Mouse (Mus musculus) right cerebral cortex, postnatal 4 days (tissue): ENCODE data around the gene Mrgprg.

Experiments used
- DNase-seq: peaks from one replicate; pipeline ENCODE4 v3.0.0-alpha.2; 2022

The Mrgprg gene

DNA sequence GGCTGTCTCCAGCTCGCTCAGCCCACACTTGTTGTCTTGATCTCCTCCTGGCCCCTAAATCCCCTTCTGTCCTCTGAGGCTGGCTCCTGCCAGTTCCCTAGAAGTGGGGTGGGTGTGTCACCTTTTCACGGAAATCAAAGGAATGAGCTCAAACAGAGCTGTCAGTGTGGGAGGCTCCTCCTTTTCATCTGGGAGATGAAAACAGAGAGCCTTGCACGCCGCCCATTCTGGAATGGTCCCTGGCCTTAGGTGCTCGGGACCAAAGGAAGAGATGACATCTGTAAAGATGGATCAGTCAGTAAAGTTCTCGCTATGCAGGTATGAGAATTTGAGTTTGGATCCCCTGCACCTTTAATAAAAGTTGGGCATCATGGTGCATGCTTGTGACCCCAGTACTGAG, at the start of gene Mrgprg:
TSS of gene Mrgprg (minus strand) at position 101 of the 400 bp plus-strand sequence.
- DNase-seq: no peak

DNA sequence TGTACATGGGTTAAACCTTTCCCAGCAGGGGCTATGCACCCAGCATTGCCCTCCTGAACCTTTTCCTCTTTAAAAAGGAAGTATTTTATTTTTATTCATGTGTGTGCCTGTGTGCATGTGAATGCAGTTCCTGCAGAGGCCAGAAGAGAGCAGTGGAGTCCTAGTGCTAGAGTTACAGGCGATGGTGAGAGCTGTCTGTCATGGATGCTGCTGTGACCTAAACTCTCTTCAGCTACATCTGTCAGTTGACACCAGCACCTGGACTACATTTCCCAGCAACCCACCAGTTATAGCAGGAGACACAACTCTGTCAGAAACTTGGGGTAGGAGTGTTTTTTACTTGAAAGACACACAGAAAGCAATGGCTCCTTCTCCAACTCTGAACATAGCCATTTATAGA, 42.1 kb upstream of the Mrgprg start:
- DNase-seq: no peak

DNA sequence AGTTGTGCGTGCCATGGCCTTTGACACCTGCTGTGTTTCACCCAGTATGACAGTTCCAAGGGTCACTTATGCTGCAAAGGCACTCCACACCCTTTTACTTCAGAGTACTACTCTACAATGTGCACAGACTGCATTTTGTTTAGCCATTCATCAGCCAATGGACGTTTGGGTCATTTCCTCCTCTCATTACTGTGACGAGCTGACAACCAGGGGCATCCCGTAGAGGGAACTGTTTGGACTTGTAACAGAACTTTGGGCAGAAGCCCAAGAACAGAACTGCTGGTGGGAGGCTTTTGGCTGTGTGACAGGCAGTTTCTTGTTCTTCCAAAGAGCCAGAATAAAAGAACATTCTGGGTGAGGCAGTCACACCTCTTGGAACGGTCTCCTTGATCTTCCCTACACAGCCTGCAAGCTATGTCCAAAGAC, 38.4 kb upstream of the Mrgprg start:
- no peak for DNase-seq

DNA sequence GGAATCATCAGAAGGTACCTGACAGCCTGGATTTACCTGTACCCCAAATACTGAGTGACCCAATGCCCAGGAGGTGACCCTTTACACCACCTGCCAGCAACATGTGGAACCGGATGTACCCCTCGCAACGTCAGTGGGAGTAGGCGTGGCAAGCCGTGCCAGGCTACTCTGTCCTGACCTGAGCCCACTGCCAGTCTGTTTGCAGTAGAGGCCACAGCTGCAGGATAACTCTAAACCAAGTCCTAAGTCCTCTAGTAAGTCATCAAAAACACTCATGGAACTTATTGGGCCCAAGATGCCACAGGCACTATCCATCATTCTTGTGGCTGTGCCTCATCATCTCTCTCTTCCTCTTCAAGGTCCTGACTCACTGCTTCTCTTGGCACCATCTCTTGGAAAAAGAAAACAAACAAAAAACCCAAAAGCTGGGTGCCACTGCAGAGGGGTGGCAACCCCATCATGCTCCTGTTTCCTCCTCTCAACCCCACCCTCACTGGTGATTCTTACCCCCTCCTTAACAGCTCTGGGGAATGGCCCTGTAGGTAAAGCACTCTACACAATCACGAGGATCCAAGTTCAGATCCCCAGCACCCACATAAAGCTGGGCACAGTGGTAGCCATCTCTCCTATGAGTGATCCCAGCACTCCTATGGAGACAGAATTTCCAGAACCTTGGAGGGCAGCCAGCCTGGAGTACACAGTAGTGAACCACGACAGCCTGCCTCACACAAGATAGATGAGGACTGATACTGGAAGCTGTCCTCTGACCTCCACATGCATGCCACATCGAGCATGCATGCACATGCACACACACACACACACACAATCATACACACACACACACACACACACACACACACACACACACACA, 34.6 kb upstream of the Mrgprg start:
- DNase-seq: no peak

DNA sequence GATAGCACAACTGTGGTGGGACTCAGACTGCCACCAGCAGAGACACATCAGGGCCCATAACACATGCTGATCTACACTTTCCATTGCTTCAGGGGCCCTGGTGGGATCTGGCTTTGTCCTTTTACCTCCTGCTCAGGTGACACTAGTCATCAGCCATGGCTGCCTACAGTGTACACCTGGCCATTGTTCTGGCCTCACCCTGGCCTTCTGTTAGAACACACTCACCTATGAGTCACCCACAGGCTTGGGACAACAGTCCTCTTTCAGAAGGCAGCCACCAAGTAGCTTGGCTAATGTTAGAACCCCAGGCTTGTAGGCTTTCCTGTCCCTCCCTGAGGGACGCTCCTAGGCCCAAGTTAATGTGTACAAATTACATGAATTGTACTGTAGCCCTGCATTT, 34.0 kb upstream of the Mrgprg start:
- DNase-seq: no peak

DNA sequence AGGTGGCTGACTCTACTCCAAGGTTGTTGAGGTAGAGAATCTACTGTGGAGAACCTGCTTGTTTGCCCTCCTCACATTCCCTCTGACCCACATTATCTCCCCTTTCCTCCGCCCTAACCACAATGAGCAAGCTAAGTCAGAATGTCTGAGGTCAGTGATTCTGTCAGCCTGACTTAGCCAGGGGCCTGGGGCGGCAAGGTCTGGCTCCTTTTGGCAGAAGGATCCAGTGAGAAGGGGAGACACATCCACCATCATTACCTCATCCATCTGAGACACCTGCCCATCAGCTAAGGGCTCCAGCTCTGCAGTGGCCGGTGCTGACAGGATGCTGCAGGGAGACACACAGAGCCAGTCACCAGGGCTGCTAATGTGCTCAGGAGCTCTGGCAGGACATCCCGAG, 32.0 kb upstream of the Mrgprg start:
- DNase-seq: no peak

DNA sequence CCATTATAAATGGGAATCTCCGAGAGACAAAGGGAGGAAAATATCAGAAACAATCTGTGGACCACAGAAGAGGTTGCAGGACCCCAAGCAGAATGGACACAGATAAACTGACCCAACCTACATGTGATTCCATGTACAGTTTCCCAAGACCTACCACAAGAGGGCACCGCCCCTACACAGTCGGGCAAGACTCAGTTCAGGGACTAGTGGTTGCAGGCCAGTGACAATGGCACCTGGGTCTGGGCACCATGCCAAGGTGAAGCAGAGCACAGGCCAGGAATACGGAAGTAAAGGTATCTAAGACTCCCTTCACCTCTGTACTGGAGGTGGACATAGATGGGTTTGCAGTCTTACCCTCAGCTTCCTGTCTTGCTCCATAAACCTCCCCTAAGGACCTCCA, 26.3 kb upstream of the Mrgprg start:
- no peak for DNase-seq

DNA sequence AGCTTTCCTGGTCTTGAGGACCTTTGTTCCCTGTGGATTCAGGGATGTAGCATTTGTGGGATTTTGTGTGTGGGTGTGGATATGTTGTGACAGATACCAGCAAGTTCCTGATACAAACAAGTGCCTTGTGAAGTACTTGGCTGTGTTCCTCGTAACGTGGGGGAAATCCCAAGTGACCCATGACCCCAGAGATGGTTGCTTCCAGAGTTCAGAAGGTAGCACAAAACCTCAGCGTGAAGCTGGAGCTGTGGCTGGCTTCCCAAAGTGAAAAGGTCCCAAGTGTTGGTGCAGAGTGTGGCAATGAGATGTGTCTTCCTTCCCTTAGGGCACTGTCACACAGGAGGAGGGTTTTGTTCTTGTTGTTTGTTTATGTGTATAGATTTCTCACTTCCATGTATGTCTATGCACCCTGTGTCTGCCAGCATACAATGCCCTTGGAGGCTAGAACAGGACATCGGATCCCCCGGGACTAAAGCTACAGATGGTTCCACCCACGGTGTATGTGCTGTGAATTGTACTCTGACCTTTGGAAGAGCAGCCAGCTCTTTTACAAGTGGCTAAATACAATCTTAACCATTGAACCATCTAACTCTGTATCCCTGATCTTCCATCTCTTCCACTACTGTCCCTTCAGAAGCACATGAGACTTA, 25.7 kb upstream of the Mrgprg start:
- no peak for DNase-seq

DNA sequence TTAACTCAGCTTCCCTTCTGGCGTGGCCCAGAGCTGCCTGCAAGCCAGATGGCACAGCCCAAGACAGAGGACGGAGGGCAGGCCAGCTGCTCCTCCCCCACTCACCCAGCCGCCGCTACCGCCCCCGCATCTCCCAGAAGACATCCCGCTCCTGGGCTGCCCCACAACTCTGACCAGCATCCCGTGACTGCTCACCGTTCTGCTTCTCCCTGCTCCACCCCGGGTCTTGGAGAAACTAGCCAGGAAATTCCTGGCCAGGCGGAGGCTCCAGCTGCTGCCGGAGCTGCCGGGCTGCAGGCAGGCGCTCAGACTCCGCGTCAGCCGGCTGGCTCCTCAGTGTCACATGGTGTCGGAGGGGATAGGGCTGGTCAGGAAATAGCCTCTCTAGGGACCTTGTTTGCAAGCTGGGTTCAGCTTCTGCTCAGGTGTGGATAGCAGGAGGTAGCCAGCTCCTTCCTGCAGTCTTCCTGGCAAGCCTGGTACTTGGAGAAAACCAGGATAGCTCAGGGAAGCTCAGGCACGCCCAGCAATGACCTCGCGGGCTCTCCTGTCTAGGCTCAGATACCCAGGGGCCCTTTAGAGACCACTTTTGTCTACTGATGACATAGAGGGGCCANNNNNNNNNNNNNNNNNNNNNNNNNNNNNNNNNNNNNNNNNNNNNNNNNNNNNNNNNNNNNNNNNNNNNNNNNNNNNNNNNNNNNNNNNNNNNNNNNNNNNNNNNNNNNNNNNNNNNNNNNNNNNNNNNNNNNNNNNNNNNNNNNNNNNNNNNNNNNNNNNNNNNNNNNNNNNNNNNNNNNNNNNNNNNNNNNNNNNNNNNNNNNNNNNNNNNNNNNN, 17.4 kb upstream of the Mrgprg start, which contains the start of gene Mrgpre:
TSS of gene Mrgpre (minus strand) at position 505 of the 834 bp plus-strand sequence.
- peak; percentile 63 for DNase-seq

DNA sequence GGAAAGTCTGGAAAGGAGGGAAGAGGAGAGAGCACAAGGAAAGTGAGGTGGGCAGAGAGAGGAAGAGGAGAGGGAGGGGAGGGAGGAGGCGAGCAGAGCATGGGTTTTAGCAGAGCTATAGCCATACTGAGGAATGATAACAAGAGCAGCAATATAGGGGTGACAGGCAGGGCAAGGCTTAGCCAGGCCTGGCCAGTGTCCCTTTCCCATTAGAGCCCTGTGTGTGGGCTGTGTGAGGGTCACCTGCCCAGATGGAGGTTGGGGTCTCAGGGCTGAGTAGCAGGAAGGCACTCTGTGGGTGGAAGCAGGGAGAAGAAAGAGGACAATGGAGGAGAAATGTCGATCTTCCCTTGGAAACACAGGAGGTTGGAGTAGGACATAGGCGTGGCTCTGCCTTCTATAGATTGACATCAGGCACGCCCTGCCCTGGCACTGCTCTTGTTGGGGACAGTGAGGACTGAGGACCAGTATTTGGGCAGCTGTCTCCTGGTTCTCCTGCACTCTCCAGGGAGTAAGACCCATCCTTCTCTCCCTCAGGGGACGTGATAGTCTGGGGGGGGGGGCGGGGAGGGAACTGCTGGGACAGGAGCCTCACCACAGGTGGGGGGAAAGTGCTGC, 16.7 kb upstream of the Mrgprg start:
- peak; percentile 25 for DNase-seq

DNA sequence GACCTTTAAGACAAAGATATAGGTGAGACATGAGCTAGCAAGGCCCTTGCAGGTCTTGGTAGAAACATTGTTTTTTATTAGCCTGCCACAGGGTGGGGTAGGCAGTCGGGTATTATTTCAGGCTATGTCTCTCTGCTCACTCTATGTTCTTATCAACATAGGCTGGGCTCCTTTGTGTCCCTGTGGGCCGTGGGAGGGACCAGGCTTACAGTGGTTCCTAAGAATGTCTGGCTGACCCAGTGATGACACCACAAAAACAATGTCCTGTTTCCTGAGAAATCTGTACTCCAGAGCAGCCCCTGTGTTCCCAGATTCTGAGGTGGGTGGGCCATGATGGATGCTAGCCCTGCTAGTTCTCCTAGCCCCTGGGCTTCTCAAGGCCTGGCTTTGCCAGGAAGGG, 10.6 kb upstream of the Mrgprg start:
- DNase-seq: no peak

DNA sequence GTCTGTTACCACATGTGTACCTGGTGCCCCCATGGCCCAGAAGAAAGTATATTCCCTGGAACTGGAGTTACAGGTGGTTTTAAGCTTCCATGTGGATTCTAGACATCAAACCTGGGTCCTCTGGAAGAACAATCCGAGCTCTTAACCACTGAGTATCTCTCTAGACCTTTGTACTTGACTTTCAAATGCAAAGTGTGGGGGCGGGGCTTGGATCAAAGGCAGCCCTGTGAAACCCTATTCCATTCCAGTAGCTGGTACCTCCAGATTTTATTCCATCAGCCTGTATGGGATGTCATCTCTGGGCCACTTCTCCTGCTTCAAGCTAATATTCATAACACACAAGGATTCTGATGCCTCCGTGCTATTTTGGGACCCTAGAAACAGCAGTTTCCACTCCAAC, 9.3 kb upstream of the Mrgprg start:
- no peak for DNase-seq

DNA sequence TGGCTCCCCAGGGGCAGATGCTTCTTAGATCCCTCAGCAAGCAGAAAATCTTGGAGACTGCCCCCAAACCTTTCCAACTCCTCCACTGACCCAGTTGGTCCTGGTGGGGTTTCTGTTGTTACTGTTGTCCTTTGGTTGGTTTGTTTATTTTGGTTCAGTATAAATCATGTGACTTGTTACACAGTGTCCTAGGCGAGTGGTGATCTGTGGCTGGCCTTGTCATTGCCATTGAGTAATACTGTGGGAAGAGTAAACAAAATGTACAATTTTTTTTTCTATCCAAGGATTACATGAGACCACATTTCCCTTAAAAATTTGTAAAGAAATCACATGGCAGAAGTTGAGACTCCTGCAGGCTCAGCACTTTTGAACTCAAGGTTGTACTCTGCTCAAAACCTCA, 2.7 kb upstream of the Mrgprg start:
- DNase-seq: no peak

DNA sequence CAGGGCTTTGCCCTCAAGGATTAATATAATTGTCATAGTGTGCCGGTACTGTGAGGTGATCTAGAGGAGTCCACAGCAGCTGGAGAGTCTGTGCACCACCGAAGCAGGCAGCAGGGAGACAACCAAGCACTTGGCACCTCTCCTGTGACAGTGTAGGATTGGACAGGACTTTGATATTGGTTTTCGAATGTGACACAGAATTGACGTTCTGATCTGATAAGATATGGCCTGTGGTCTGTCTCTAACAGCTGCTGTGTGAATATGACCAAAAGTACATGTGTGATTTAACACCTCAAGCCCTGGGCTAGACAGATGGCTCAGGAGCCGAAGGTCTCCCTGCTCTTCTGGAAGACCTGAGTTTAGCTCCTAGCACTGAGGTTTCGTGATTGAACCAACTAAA, 1.5 kb upstream of the Mrgprg start:
- no peak for DNase-seq

DNA sequence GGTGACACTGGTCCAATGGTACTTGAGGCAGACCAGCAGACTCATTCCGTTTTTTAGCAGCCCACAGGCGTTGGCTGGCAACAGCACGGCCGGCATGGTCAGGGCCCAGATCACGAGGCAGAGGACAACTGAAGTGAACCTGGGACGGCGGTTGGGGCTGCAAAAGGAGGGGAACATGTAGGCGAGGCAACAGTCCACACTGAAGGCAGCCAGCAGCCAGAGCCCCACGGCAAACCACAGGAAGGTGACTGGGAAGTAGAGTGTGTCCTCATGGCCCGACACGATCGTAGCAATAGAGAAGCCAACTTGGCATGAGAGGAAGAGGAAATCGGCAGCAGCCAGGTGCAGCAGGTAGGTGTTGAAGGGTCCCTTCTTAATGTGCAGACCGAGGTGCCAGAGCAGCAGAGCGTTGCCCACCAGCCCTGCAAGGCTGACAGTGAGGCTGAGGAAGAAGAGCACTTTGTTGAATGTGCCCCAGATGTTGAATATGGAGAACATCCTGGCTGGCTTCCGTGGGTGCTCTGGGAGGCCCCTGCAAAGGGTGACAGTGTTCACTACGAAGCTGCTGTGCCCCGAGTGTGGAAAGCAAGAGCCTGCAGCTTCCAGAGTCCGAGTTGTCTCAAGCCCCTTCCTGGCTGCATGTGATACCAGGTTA, 1.8 kb downstream of the Mrgprg start:
- DNase-seq: no peak

DNA sequence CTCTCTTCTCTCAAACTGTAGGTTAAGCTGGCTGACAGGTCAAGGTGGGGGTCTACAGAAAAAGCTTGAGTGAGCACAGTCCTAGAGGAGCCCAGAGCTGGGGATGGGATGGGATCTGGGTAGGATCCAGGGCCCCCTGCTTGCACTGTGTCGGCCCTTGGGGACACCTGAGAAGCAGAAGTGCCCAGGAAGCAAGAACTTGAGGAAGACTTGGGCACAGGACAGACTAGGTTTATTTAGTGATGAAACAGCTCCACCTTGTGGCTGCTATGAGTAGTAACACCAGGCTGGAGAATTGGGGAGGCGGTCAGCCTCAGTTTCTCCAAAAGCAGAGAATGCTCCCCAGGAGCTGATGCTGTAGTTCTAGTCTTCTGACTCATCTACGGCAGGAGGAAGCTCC, 3.0 kb downstream of the Mrgprg start:
- no peak for DNase-seq

DNA sequence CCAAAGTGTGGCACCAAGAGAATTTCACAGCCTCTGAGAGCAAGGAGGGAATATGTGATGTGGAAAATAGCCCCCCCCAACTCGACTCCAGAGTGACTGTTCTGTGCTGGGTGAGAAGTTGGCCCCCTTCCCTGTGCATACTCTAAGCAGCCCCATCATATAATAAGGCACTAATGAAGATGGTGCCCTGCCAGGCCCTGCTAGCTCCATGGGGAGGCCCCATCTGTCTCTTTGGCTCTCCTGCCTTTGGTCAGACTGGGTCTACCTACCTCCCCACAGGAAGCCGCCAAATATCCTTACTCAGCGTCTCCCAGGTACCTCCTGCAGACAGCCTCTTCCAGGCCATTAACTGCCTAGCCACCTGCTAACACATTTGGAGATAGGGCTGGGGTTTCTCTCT, 7.8 kb downstream of the Mrgprg start:
- no peak for DNase-seq

DNA sequence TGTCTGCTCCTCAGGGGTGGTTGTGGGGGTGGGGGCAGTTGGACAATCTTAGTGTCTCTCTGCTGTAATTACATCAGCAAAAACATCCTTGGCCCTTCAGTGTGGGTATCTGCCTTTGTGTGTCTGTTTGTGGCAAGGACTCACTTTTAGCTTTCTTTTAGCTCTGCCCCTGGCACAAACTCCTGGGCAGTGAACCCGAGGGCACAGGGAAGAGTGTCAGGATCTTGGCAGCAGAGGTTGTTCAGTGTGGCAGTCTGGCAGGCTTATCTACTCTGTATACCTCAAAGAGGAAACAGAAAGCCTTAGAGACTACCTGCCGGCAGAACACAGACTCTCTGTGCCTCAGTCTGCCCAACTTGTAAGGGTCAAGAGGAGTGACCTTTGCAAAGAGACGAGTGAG, 9.1 kb downstream of the Mrgprg start:
- no peak for DNase-seq

DNA sequence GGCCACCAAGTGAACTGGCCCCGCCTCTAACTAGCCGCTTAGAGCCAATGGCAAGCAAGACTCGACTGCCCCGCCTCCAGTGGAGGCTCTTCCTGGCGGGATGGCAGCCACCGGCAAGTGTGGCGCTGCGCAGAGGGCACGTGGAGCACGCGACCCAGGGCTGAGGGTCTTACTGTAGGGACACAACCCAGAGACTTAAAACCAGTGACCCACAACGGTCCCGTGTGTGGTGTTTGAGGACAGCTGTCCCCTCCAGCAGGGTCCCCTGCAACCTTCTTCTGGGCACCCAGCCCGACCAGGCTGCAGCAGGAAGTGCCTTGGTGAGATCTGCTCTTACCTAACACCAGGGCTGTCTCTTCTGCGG, 9.8 kb downstream of the Mrgprg start:
- DNase-seq: peak; percentile 64

DNA sequence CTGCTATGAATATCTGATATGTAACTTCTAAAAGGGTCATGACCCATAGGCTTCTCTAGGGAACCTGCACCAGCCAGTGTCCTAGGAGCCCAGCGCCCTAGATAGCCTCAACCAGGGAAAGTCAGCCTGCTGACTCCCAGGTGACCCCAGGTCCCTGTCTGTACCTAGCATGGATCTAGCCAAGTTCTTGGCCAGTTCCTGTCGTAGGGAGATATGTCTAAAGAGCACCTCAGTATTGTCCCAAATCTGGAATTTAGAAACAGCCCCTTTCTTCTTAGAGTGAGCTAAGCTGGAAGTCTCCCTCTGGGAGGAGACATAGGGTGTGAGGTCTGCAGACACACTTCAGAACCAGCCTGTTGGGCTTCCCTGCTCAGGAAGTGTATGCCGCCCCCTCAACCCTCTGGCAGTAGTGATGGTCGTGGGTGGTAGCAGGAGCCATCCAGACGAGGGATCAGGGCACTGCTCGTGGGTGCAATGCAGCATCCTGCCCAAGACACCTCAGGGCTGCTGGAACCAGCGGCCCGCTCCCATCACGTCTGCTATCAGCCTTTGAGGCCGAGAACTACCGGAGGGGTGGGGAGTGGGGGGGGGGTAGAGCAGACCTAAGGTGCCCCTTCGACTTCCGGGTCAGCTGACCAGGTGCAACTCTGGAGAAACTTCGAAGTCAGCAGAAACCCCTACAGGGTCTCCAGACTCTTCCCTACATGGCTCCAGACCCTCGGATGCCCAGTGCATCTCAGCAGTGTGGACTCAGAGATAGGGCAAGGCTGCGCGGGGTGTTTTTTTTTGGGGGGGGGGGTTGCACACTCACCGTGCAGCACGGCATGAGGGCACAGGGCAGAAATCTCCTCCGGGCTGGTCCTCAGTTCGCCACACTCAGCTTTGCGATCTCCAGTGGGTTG, 10.4 kb downstream of the Mrgprg start, which contains the start of gene Osbpl5:
TSS of gene Osbpl5 (minus strand) at position 861 of the 902 bp plus-strand sequence.
- no peak for DNase-seq
